Mouse (Mus musculus) intestine, embryonic 16.5 days (tissue): ENCODE measurements around the gene Cd2. TPM values are rescaled to one million over a fixed set of nuclear protein-coding genes. Genes with fewer than 3 reads are reported as not detected.

Source experiments
- ATAC-seq: fragments of 200-750 bp; cut with Nextera tagmentation; 2 replicates; pipeline ENCODE4 v1.8.0; 2017; ENCODE audit warnings: moderate TSS enrichment, moderate library complexity
- H3K27ac ChIP-seq: fragments of 300-500 bp; sonication (generic); 2 replicates; pipeline ENCODE4 v1.5.1; 2014; ENCODE audit warnings: mild to moderate bottlenecking, low read length
- H3K27me3 ChIP-seq: fragments of 300-500 bp; sonication (generic); replicated peaks from 2 replicates; pipeline ENCODE4 v1.6.1; 2014; ENCODE audit warnings: low read length, control low read depth, mixed read lengths; ENCODE audit not compliant: control insufficient read depth, insufficient read depth
- H3K36me3 ChIP-seq: fragments of 300-500 bp; sonication (generic); 2 replicates; pipeline ENCODE4 v1.6.1; 2014; ENCODE audit warnings: low read length, control low read depth; ENCODE audit not compliant: control insufficient read depth, insufficient read depth
- H3K4me1 ChIP-seq: fragments of 300-500 bp; sonication (generic); 2 replicates; pipeline ENCODE4 v1.6.1; 2014; ENCODE audit warnings: low read length, control low read depth, mixed read lengths; ENCODE audit not compliant: control insufficient read depth, insufficient read depth
- H3K4me2 ChIP-seq: fragments of 300-500 bp; sonication (generic); 2 replicates; pipeline ENCODE4 v1.6.1; 2014; ENCODE audit warnings: low read depth, low read length, control low read depth
- H3K4me3 ChIP-seq: fragments of 300-500 bp; sonication (generic); 2 replicates; pipeline ENCODE4 v1.5.1; 2014; ENCODE audit warnings: mild to moderate bottlenecking, low read length
- H3K9ac ChIP-seq: fragments of 300-500 bp; sonication (generic); 2 replicates; pipeline ENCODE4 v1.6.1; 2014; ENCODE audit warnings: low read depth, low read length
- H3K9me3 ChIP-seq: fragments of 300-500 bp; sonication (generic); 2 replicates; pipeline ENCODE4 v1.6.1; 2016; ENCODE audit warnings: low read length, control low read depth; ENCODE audit not compliant: control insufficient read depth
- WGBS: fragments of 180-500 bp; shearing (Covaris S2); extraction: QIAGEN DNeasy Blood & Tissue Kit; methylation state at CpG from one replicate; pipeline ENCODE4 v1.1.7; 2014; 5-methylcytosine and 5-hydroxymethylcytosine counted together
- polyA plus RNA-seq: library from polyadenylated mRNA; unstranded; fragments of >200 nt; fragmentation: Nextera tagmentation; extraction: Ambion mirVana; gene quantifications from 2 replicates; pipeline ENCODE4 v1.2.1, GENCODE M21; 2015

Cd2 gene
- polyA plus RNA-seq, 1 experiment from 2014 or later = 0.31 TPM

DNA sequence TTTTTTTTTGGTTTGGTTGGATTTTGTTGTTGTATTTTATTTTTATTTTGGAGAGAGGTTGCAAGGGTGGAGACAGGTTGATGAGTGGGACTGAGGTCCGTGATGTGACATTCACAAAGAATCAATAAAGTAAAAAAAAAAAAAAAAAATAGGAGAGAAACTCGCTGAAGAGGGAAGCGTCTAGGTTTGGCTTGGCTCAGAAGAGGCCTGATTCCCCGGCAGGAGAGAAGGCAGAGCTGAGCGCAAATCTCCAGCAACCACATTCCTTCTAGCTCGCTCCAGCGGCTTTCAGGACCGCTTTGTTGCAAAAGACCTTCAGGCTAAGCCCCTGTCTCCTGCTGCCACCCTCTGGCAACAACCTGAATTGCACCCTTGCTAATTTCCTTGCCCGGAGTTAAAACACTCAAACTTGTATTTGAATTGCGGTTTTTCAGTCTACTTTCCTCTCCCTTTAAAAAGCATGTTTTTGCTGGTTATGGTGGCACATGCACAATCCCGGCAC lies 7.7 kb upstream of the Cd2 start:
- peaks cover under 1% of the 10 kb centered on the region; the same call in 1 of the 2 replicates for H3K4me1 ChIP-seq
- H3K4me3 ChIP-seq = no peak overlapping the region
- no peaks in the 10 kb centered on the region for H3K9me3 ChIP-seq
- WGBS = 5% methylated on average over 11 of the region's 11 CpGs
- no peak overlapping the region for H3K4me2 ChIP-seq
- H3K27ac ChIP-seq = no peak overlapping the region
- no peaks in the 10 kb centered on the region for H3K27me3 ChIP-seq
- H3K36me3 ChIP-seq = no peaks in the 10 kb centered on the region
- ATAC-seq = peak; percentile 64
- no peak overlapping the region for H3K9ac ChIP-seq

DNA sequence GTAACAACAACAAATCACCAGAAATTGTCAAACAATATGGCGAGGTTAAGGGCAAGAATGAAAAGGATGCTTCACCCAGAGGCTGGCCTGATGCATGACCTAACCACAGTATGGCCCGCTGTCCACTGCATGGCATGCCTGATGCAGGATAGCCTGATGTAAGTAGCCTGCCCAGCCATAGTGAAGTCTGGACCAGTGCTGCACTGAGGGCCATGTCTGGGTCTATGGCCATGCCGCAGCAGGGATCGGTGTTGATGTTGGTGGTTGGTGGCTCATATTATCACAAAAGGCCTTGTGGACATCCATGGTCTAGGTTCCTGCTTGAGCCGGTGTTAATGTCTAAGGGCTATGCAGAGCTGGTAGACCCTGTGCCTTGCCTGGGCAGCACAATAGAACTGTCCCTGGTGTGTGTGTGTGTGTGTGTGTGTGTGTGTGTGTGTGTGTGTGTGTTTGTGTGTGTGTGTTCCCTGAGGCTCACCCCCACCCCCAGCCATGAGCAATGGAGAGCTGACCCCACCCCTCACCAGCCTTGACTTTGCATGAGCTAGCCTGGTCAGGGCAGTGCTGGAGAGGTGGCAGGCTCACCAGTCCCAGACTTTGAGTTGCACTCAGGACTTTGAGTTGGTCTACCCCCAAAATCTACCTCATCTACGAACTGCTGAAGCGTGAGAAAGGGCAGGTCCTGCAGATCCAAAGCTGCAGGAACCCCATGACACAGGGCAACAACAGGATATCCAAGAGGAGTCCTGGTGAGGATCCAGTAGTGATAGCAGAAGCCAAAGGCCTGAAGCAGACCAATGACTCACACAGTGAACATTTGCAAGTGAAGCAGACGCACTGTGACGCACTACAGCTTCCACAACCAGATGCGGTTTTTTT lies 7.0 kb upstream of the Cd2 start:
- peak; percentile 65 for ATAC-seq
- H3K27ac ChIP-seq = no peak overlapping the region
- no peak overlapping the region for H3K9ac ChIP-seq
- H3K4me1 ChIP-seq = no peaks in the 10 kb centered on the region
- WGBS = 78% methylated on average over 10 of the region's 10 CpGs
- H3K9me3 ChIP-seq = no peaks in the 10 kb centered on the region
- H3K4me2 ChIP-seq = no peak overlapping the region
- H3K4me3 ChIP-seq = no peak overlapping the region
- no peaks in the 10 kb centered on the region for H3K27me3 ChIP-seq
- H3K36me3 ChIP-seq = no peaks in the 10 kb centered on the region

DNA sequence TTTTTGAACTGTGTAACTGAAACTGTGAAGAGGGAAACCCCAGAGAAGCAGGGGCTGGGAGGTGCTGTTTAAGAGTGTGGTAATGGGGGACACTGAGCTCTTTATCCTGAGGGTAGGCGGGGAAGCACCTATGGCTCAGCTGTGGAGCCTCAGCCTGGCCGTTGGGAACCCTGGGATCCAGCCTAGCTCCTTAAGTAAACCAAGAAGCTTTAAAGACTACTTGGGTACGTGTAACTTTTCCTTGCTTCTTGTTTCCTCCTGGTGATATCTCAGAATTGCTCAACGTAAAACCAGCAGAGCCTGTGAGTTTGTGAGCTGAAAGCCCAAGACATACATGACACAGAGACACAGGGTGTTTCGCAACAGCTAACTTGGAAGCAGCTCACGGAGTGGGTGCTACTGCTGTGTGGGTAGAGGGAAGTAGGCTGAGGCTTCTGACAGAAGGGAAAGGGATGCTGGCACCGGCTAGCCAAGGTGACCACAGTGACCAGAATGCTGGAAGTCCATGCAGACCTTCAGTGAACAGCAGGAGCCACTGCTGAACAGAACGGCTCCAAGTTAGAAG lies 5.9 kb upstream of the Cd2 start:
- 72% methylated on average over 8 of the region's 8 CpGs for WGBS
- Histone ChIP-seq H3K4me3 (no peak overlapping the region), H3K4me2 (no peak overlapping the region), H3K27me3 (no peaks in the 10 kb centered on the region), H3K4me1 (no peaks in the 10 kb centered on the region), H3K9ac (no peak overlapping the region), H3K9me3 (no peaks in the 10 kb centered on the region), H3K36me3 (no peaks in the 10 kb centered on the region), H3K27ac (no peak overlapping the region)
- ATAC-seq = no peak

DNA sequence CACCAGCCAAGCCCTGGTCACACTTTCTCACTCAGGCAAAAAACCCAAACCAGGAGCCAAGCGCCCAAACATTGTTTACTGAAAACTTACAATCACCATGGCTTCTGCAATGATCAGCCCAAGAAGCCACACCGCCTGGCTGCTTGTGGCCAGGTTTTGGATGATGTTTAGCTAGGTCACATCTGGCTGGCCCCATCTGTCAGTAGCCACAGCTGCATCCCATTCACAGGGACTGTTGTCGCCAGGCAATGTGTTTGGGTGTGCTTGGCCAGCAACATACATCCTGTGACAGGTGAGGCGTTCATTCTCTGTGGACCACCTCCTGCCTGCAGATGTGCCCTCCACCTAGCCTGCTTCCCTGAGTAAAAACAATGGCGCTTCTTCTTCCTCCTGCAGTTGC lies 4.9 kb upstream of the Cd2 start:
- ATAC-seq = no peak
- no peak overlapping the region for H3K4me3 ChIP-seq
- no peaks in the 10 kb centered on the region for H3K4me1 ChIP-seq
- H3K36me3 ChIP-seq = no peaks in the 10 kb centered on the region
- H3K4me2 ChIP-seq = no peak overlapping the region
- 78% methylated on average over 5 of the region's 5 CpGs for WGBS
- no peak overlapping the region for H3K9ac ChIP-seq
- no peaks in the 10 kb centered on the region for H3K9me3 ChIP-seq
- no peaks in the 10 kb centered on the region for H3K27me3 ChIP-seq
- H3K27ac ChIP-seq = no peak overlapping the region

GRCm38 (mm10) chr3:101290587-101291520 lies 3.1 kb upstream of the Cd2 start:
- H3K4me1 ChIP-seq = no peaks in the 10 kb centered on the region
- no peak for ATAC-seq
- no peak overlapping the region for H3K4me3 ChIP-seq
- no peak overlapping the region for H3K4me2 ChIP-seq
- no peaks in the 10 kb centered on the region for H3K36me3 ChIP-seq
- no peak overlapping the region for H3K9ac ChIP-seq
- H3K27me3 ChIP-seq = no peaks in the 10 kb centered on the region
- H3K27ac ChIP-seq = no peak overlapping the region
- H3K9me3 ChIP-seq = no peaks in the 10 kb centered on the region
- 79% methylated on average over 19 of the region's 19 CpGs for WGBS

- Histone ChIP-seq H3K4me3 (no peak overlapping the region), H3K36me3 (no peaks in the 10 kb centered on the region), H3K4me1 (no peaks in the 10 kb centered on the region), H3K9ac (no peak overlapping the region), H3K27ac (no peak overlapping the region), H3K4me2 (no peak overlapping the region), H3K9me3 (no peaks in the 10 kb centered on the region), H3K27me3 (no peaks in the 10 kb centered on the region)
- WGBS = 87% methylated on average over 7 of the region's 7 CpGs
- no peak for ATAC-seq
Observed at GRCm38 (mm10) chr3:101290036-101290435, 2.3 kb upstream of the Cd2 start.

- Histone ChIP-seq H3K9ac (no peak overlapping the region), H3K4me3 (no peak overlapping the region), H3K9me3 (no peaks in the 10 kb centered on the region), H3K4me1 (no peaks in the 10 kb centered on the region), H3K36me3 (no peaks in the 10 kb centered on the region), H3K4me2 (no peak overlapping the region), H3K27me3 (no peaks in the 10 kb centered on the region), H3K27ac (no peak overlapping the region)
- WGBS = 75% methylated on average over 3 of the region's 3 CpGs
- no peak for ATAC-seq
Observed at GRCm38 (mm10) chr3:101289406-101289805, 1.7 kb upstream of the Cd2 start.

- Histone ChIP-seq H3K27me3 (no peaks in the 10 kb centered on the region), H3K4me2 (no peak overlapping the region), H3K27ac (no peak overlapping the region), H3K4me1 (no peaks in the 10 kb centered on the region), H3K9ac (no peak overlapping the region), H3K4me3 (no peak overlapping the region), H3K36me3 (no peaks in the 10 kb centered on the region), H3K9me3 (no peaks in the 10 kb centered on the region)
- 89% methylated on average over 12 of the region's 12 CpGs for WGBS
- no peak for ATAC-seq
Observed at GRCm38 (mm10) chr3:101286336-101287325, 1.1 kb downstream of the Cd2 start.
